Mouse (Mus musculus): ENCODE results near the gene Opn5.

Gene Opn5

GRCm38 (mm10) chr17:42611295-42611694 lies at the start of gene Opn5:
Gene Opn5, minus strand, starts transcription at chr17:42611395.
- no peak for DNase-seq (ENCODE audit: extremely low read depth, low read depth)

GRCm38 (mm10) chr17:42658634-42659422 lies 47.6 kb upstream of the Opn5 start:
- peak; percentile 33 for DNase-seq (ENCODE audit: extremely low read depth, low read depth)

DNA sequence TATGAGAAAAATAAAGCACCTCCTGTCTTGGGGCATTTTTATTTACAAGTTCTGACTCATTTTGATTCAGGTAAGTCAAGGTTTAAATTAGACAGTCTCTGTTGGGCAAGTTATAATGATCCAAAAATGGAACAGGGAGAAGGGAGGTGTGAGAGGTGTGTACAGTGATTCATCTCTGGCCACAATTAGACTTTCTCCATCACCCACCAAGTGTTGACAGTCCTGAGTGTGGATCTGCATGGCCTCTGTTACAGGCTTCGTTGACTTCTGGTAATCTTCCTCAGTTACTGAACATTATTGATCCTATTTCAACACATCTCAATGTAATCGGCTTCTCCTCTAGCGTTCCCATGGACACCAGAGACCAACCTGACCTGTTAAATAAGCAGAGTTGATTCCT lies 32.2 kb upstream of the Opn5 start:
- no peak for DNase-seq (ENCODE audit: extremely low read depth, low read depth)

- DNase-seq (ENCODE audit: extremely low read depth, low read depth): no peak
Observed at GRCm38 (mm10) chr17:42630206-42630605, 19.0 kb upstream of the Opn5 start.

DNA sequence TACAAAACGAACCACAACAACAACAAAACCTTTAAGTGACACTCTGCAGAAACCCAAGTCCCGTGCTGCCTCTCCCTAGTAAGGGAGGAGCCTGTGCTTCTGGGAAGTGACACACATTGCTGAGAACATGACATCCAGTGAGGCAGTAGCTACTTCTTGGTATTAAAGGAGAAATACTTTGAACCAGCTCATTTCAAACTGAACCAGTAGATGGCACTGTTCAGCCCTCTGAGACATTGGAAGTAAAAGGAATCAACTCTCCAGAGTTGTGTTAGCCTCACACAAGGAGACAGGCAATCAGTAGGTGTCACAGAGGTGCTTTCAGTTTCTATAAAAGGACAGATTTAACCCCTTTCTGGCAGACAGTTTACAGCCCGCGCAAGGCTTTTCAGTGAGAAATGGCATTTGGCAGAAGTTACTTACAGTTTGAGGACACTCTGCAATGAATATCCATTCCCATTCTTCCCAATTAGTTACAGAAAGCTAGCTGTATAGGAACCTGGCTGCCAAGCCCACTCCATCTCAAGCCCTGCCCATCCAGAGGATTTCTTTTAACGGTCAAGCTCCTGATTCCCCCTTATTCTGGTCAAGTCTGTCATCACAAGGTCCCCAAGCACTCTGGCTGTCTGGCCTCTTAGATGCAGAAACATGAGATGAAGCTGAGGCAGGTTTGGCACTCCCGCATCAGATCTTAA lies 2.0 kb upstream of the Opn5 start:
- peak; percentile 64 for DNase-seq (ENCODE audit: extremely low read depth, low read depth)

- no peak for DNase-seq (ENCODE audit: extremely low read depth, low read depth)
Observed at GRCm38 (mm10) chr17:42608270-42608669, 2.9 kb downstream of the Opn5 start.

GRCm38 (mm10) chr17:42602829-42603784 lies 8.1 kb downstream of the Opn5 start:
- DNase-seq (ENCODE audit: extremely low read depth, low read depth): peak; percentile 43

DNA sequence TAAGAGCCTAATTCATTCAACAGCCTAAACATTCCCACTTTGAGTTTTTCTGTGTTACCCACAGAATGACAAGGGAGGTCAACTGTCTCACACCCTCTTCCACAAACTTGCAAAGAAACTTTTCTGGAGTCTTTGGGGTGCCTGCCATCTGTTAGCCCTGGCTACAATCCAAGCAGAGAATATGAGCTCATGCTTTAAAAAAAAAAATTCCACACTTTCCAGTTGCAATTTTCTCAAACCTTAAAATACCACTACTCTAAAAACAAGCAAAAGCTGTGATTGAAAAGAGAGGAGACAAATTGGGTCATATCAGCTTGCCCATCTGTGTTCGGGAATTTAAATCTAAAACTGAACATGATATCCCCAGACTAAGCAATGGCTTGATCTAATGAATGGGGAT lies 24.7 kb downstream of the Opn5 start:
- no peak for DNase-seq (ENCODE audit: extremely low read depth, low read depth)

DNA sequence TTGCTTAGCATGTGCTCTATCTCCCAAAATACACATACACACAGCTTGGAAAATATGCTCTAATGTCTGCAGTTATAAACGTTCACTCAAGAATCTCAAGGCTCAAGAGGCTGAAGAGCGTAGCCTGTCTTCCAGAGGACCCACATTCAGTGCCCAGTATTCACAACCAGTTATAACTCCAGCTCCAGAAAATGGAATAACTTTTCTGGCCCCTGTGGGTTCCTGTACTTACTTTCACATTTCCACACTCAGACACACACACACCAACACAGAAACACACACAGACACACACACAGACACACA lies 28.2 kb downstream of the Opn5 start:
- DNase-seq (ENCODE audit: extremely low read depth, low read depth): no peak

DNA sequence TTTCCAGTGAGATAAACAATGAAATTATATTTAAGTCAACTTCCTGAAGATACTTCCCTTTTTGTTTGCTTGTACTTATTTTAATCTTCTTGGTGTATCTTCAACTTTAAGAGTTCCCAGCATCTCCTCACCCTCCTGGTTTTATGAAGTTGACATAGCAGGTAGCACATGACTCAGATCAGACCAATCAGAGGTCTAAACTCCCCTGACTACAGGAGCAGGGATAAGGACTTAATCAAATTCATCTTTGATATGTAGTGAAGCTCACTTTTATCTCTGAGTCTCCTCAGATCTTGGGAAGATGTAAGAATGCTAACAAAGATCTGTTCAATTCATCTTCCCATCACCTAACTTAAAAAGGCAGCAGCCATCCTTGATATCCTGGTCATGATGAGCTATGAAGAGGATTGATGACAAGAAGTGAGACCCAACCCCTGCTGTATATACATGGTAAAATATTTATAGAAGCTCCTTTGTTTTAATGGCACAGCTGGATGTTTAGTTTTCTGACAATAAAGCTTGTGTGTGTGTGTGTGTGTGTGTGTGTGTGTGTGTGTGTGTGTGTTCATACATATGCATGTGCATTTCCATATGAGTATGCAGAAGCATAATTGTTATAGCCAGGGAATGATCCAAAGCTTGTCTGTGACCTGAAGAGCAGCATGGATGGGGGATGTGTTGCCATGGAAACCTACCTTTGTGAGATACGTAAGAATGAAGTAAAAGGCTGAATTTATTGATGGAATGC lies 28.7 kb downstream of the Opn5 start:
- DNase-seq (ENCODE audit: extremely low read depth, low read depth): no peak

- DNase-seq (ENCODE audit: extremely low read depth, low read depth): no peak
Observed at GRCm38 (mm10) chr17:42580623-42581022, 30.6 kb downstream of the Opn5 start.

GRCm38 (mm10) chr17:42580196-42580595 lies 31.0 kb downstream of the Opn5 start:
- no peak for DNase-seq (ENCODE audit: extremely low read depth, low read depth)

- DNase-seq (ENCODE audit: extremely low read depth, low read depth): no peak
Observed at GRCm38 (mm10) chr17:42576671-42577168, 34.5 kb downstream of the Opn5 start.

- DNase-seq (ENCODE audit: extremely low read depth, low read depth): no peak
Observed at GRCm38 (mm10) chr17:42573786-42574185, 37.4 kb downstream of the Opn5 start.

- DNase-seq (ENCODE audit: extremely low read depth, low read depth): no peak
Observed at GRCm38 (mm10) chr17:42549578-42549977, 61.6 kb downstream of the Opn5 start.

GRCm38 (mm10) chr17:42530147-42530546 lies 81.0 kb downstream of the Opn5 start:
- DNase-seq (ENCODE audit: extremely low read depth, low read depth): no peak

GRCm38 (mm10) chr17:42509356-42510262 lies 101.6 kb downstream of the Opn5 start:
- no peak for DNase-seq (ENCODE audit: extremely low read depth, low read depth)
